Mouse (Mus musculus): ENCODE results near the gene Dennd1a.

Dennd1a gene

GRCm38 (mm10) chr2:37776016-37776415 lies 511.2 kb downstream of the Dennd1a start, which contains the start of gene Crb2:
Gene Crb2 (plus strand): TSS chr2:37776249.
- no peak for DNase-seq (ENCODE audit: low spot score in 2 of 2)

- peak in 1 of 2 experiments; percentile 47 for DNase-seq (ENCODE audit: low spot score in 2 of 2)
Measured at GRCm38 (mm10) chr2:37774571-37774970, 512.6 kb downstream of the Dennd1a start.

GRCm38 (mm10) chr2:37771618-37772285 lies 515.4 kb downstream of the Dennd1a start:
- DNase-seq (ENCODE audit: low spot score in 2 of 2) = peak; percentile 73 to 96

GRCm38 (mm10) chr2:37769793-37770192 lies 517.4 kb downstream of the Dennd1a start:
- DNase-seq (ENCODE audit: low spot score in 2 of 2) = no peak

GRCm38 (mm10) chr2:37768903-37769302 lies 518.3 kb downstream of the Dennd1a start:
- peak; percentile 46 to 65 for DNase-seq (ENCODE audit: low spot score in 2 of 2)

- DNase-seq (ENCODE audit: low spot score in 2 of 2) = no peak
Measured at GRCm38 (mm10) chr2:37767739-37768138, 519.5 kb downstream of the Dennd1a start.

GRCm38 (mm10) chr2:37767080-37767547 lies 520.1 kb downstream of the Dennd1a start:
- peak in 1 of 2 experiments; percentile 78 for DNase-seq (ENCODE audit: low spot score in 2 of 2)

- no peak for DNase-seq (ENCODE audit: low spot score in 2 of 2)
Measured at GRCm38 (mm10) chr2:37766027-37766761, 521.0 kb downstream of the Dennd1a start.

- peak; percentile 48 to 78 for DNase-seq (ENCODE audit: low spot score in 2 of 2)
Measured at GRCm38 (mm10) chr2:37765082-37765483, 522.1 kb downstream of the Dennd1a start.

GRCm38 (mm10) chr2:37764514-37764913 lies 522.7 kb downstream of the Dennd1a start:
- no peak for DNase-seq (ENCODE audit: low spot score in 2 of 2)

GRCm38 (mm10) chr2:37763638-37764037 lies 523.6 kb downstream of the Dennd1a start:
- DNase-seq (ENCODE audit: low spot score in 2 of 2) = no peak

GRCm38 (mm10) chr2:37760633-37761032 lies 526.6 kb downstream of the Dennd1a start:
- no peak for DNase-seq (ENCODE audit: low spot score in 2 of 2)

- DNase-seq (ENCODE audit: low spot score in 2 of 2) = no peak
Measured at GRCm38 (mm10) chr2:37758343-37759015, 528.7 kb downstream of the Dennd1a start.

- no peak for DNase-seq (ENCODE audit: low spot score in 2 of 2)
Measured at GRCm38 (mm10) chr2:37757784-37758183, 529.4 kb downstream of the Dennd1a start.

GRCm38 (mm10) chr2:37757016-37757415 lies 530.2 kb downstream of the Dennd1a start:
- no peak for DNase-seq (ENCODE audit: low spot score in 2 of 2)

GRCm38 (mm10) chr2:37756220-37756930 lies 530.8 kb downstream of the Dennd1a start:
- DNase-seq (ENCODE audit: low spot score in 2 of 2) = no peak

GRCm38 (mm10) chr2:37751114-37751513 lies 536.1 kb downstream of the Dennd1a start:
- no peak for DNase-seq (ENCODE audit: low spot score in 2 of 2)

- DNase-seq (ENCODE audit: low spot score in 2 of 2) = no peak
Measured at GRCm38 (mm10) chr2:37749323-37749722, 537.9 kb downstream of the Dennd1a start.
